Mouse (Mus musculus): Measurements from ENCODE around the gene Nell1. TPM values are rescaled to one million over a fixed set of nuclear protein-coding genes. Genes with fewer than 3 reads are reported as not detected.

Gene Nell1
- polyA plus RNA-seq, 1 experiment from 2014 or later, result 0.61 TPM

- H3K4me1 ChIP-seq (ENCODE audit: control insufficient read depth in 2 of 2, insufficient read depth in 2 of 2, low read length in 2 of 2), result no peaks in the 10 kb centered on the region; a peak in 1 of 4 replicates
- no peaks in the 10 kb centered on the region for H3K27me3 ChIP-seq (ENCODE audit: control insufficient read depth, insufficient read depth, low read length)
- no peak for ATAC-seq (ENCODE audit: insufficient number of reproducible peaks, insufficient read depth, low FRiP score, low read depth)
- H3K4me2 ChIP-seq (ENCODE audit: low read length), result no peak overlapping the region
- 10% methylated on average over 1 of the region's 1 CpGs for WGBS
- H3K36me3 ChIP-seq (ENCODE audit: control insufficient read depth, insufficient read depth, low read length), result no peaks in the 10 kb centered on the region
- H3K9me3 ChIP-seq (ENCODE audit: control insufficient read depth, low read length), result no peaks in the 10 kb centered on the region
- H3K27ac ChIP-seq (replicated peaks in 1 of 2; ENCODE audit: control insufficient read depth in 1 of 2, insufficient read depth in 1 of 2, low read depth in 2 of 2, low read length in 2 of 2), result no peak overlapping the region
- H3K4me3 ChIP-seq (ENCODE audit: control insufficient read depth in 1 of 2, insufficient read depth in 1 of 2, low read depth in 1 of 2, low read length in 2 of 2), result no peak overlapping the region
- no peak overlapping the region for H3K9ac ChIP-seq (ENCODE audit: low read length)
Measured at GRCm38 (mm10) chr7:50485304-50485703, 510.6 kb downstream of the Nell1 start.

GRCm38 (mm10) chr7:50486884-50487420, 512.3 kb downstream of the Nell1 start:
- Histone ChIP-seq H3K4me2 (ENCODE audit: low read length) (no peak overlapping the region), H3K9ac (ENCODE audit: low read length) (no peak overlapping the region), H3K4me1 (ENCODE audit: control insufficient read depth in 2 of 2, insufficient read depth in 2 of 2, low read length in 2 of 2) (no peaks in the 10 kb centered on the region; a peak in 1 of 4 replicates), H3K9me3 (ENCODE audit: control insufficient read depth, low read length) (no peaks in the 10 kb centered on the region), H3K36me3 (ENCODE audit: control insufficient read depth, insufficient read depth, low read length) (no peaks in the 10 kb centered on the region), H3K27ac (replicated peaks in 1 of 2; ENCODE audit: control insufficient read depth in 1 of 2, insufficient read depth in 1 of 2, low read depth in 2 of 2, low read length in 2 of 2) (no peak overlapping the region), H3K4me3 (ENCODE audit: control insufficient read depth in 1 of 2, insufficient read depth in 1 of 2, low read depth in 1 of 2, low read length in 2 of 2) (no peak overlapping the region), H3K27me3 (ENCODE audit: control insufficient read depth, insufficient read depth, low read length) (no peaks in the 10 kb centered on the region)
- 73% methylated on average over 4 of the region's 4 CpGs for WGBS
- ATAC-seq (ENCODE audit: insufficient number of reproducible peaks, insufficient read depth, low FRiP score, low read depth), result no peak

- no peak for ATAC-seq (ENCODE audit: insufficient number of reproducible peaks, insufficient read depth, low FRiP score, low read depth)
- 76% methylated on average over 4 of the region's 4 CpGs for WGBS
Measured at GRCm38 (mm10) chr7:50501562-50501961, 526.9 kb downstream of the Nell1 start.

GRCm38 (mm10) chr7:50507047-50507446, 532.4 kb downstream of the Nell1 start:
- no peak overlapping the region for H3K27ac ChIP-seq (replicated peaks in 1 of 2; ENCODE audit: control insufficient read depth in 1 of 2, insufficient read depth in 1 of 2, low read depth in 2 of 2, low read length in 2 of 2)
- no peaks in the 10 kb centered on the region for H3K36me3 ChIP-seq (ENCODE audit: control insufficient read depth, insufficient read depth, low read length)
- H3K9me3 ChIP-seq (ENCODE audit: control insufficient read depth, low read length), result no peaks in the 10 kb centered on the region
- H3K27me3 ChIP-seq (ENCODE audit: control insufficient read depth, insufficient read depth, low read length), result no peaks in the 10 kb centered on the region
- no peak for ATAC-seq (ENCODE audit: insufficient number of reproducible peaks, insufficient read depth, low FRiP score, low read depth)
- H3K4me2 ChIP-seq (ENCODE audit: low read length), result no peak overlapping the region
- H3K4me1 ChIP-seq (ENCODE audit: control insufficient read depth in 2 of 2, insufficient read depth in 2 of 2, low read length in 2 of 2), result no peaks in the 10 kb centered on the region
- no peak overlapping the region for H3K9ac ChIP-seq (ENCODE audit: low read length)
- H3K4me3 ChIP-seq (ENCODE audit: control insufficient read depth in 1 of 2, insufficient read depth in 1 of 2, low read depth in 1 of 2, low read length in 2 of 2), result no peak overlapping the region

More at GRCm38 (mm10) chr7:50501562-50501961, 526.9 kb downstream of the Nell1 start:
- H3K9ac ChIP-seq (ENCODE audit: low read length), result no peak overlapping the region
- H3K4me1 ChIP-seq (ENCODE audit: control insufficient read depth in 2 of 2, insufficient read depth in 2 of 2, low read length in 2 of 2), result no peaks in the 10 kb centered on the region
- H3K4me2 ChIP-seq (ENCODE audit: low read length), result no peak overlapping the region
- no peaks in the 10 kb centered on the region for H3K9me3 ChIP-seq (ENCODE audit: control insufficient read depth, low read length)
- H3K27me3 ChIP-seq (ENCODE audit: control insufficient read depth, insufficient read depth, low read length), result no peaks in the 10 kb centered on the region
- H3K27ac ChIP-seq (replicated peaks in 1 of 2; ENCODE audit: control insufficient read depth in 1 of 2, insufficient read depth in 1 of 2, low read depth in 2 of 2, low read length in 2 of 2), result no peak overlapping the region
- H3K4me3 ChIP-seq (ENCODE audit: control insufficient read depth in 1 of 2, insufficient read depth in 1 of 2, low read depth in 1 of 2, low read length in 2 of 2), result no peak overlapping the region
- no peaks in the 10 kb centered on the region for H3K36me3 ChIP-seq (ENCODE audit: control insufficient read depth, insufficient read depth, low read length)

- no peak for ATAC-seq (ENCODE audit: insufficient number of reproducible peaks, insufficient read depth, low FRiP score, low read depth)
- no peaks in the 10 kb centered on the region for H3K36me3 ChIP-seq (ENCODE audit: control insufficient read depth, insufficient read depth, low read length)
- WGBS, result 83% methylated on average over 3 of the region's 3 CpGs
- H3K4me3 ChIP-seq (ENCODE audit: control insufficient read depth in 1 of 2, insufficient read depth in 1 of 2, low read depth in 1 of 2, low read length in 2 of 2), result no peak overlapping the region
- no peak overlapping the region for H3K9ac ChIP-seq (ENCODE audit: low read length)
- H3K4me1 ChIP-seq (ENCODE audit: control insufficient read depth in 2 of 2, insufficient read depth in 2 of 2, low read length in 2 of 2), result no peaks in the 10 kb centered on the region
- H3K9me3 ChIP-seq (ENCODE audit: control insufficient read depth, low read length), result no peaks in the 10 kb centered on the region
- H3K4me2 ChIP-seq (ENCODE audit: low read length), result no peak overlapping the region
- H3K27ac ChIP-seq (replicated peaks in 1 of 2; ENCODE audit: control insufficient read depth in 1 of 2, insufficient read depth in 1 of 2, low read depth in 2 of 2, low read length in 2 of 2), result no peak overlapping the region
- no peaks in the 10 kb centered on the region for H3K27me3 ChIP-seq (ENCODE audit: control insufficient read depth, insufficient read depth, low read length)
Measured at GRCm38 (mm10) chr7:50514830-50515229, 540.2 kb downstream of the Nell1 start.

- WGBS, result 81% methylated on average over 3 of the region's 3 CpGs
- no peak overlapping the region for H3K4me3 ChIP-seq (ENCODE audit: control insufficient read depth in 1 of 2, insufficient read depth in 1 of 2, low read depth in 1 of 2, low read length in 2 of 2)
- no peak overlapping the region for H3K27ac ChIP-seq (replicated peaks in 1 of 2; ENCODE audit: control insufficient read depth in 1 of 2, insufficient read depth in 1 of 2, low read depth in 2 of 2, low read length in 2 of 2)
- no peaks in the 10 kb centered on the region for H3K27me3 ChIP-seq (ENCODE audit: control insufficient read depth, insufficient read depth, low read length)
- H3K4me2 ChIP-seq (ENCODE audit: low read length), result no peak overlapping the region
- no peaks in the 10 kb centered on the region for H3K4me1 ChIP-seq (ENCODE audit: control insufficient read depth in 2 of 2, insufficient read depth in 2 of 2, low read length in 2 of 2)
- H3K9ac ChIP-seq (ENCODE audit: low read length), result no peak overlapping the region
- ATAC-seq (ENCODE audit: insufficient number of reproducible peaks, insufficient read depth, low FRiP score, low read depth), result no peak
- no peaks in the 10 kb centered on the region for H3K9me3 ChIP-seq (ENCODE audit: control insufficient read depth, low read length)
- no peaks in the 10 kb centered on the region for H3K36me3 ChIP-seq (ENCODE audit: control insufficient read depth, insufficient read depth, low read length)
Measured at GRCm38 (mm10) chr7:50516681-50517080, 542.0 kb downstream of the Nell1 start.

- ATAC-seq (ENCODE audit: insufficient number of reproducible peaks, insufficient read depth, low FRiP score, low read depth), result no peak
- no peak overlapping the region for H3K9ac ChIP-seq (ENCODE audit: low read length)
- H3K4me1 ChIP-seq (ENCODE audit: control insufficient read depth in 2 of 2, insufficient read depth in 2 of 2, low read length in 2 of 2), result no peaks in the 10 kb centered on the region
- H3K27me3 ChIP-seq (ENCODE audit: control insufficient read depth, insufficient read depth, low read length), result no peaks in the 10 kb centered on the region
- H3K4me3 ChIP-seq (ENCODE audit: control insufficient read depth in 1 of 2, insufficient read depth in 1 of 2, low read depth in 1 of 2, low read length in 2 of 2), result no peak overlapping the region
- no peaks in the 10 kb centered on the region for H3K36me3 ChIP-seq (ENCODE audit: control insufficient read depth, insufficient read depth, low read length)
- H3K9me3 ChIP-seq (ENCODE audit: control insufficient read depth, low read length), result no peaks in the 10 kb centered on the region
- no peak overlapping the region for H3K4me2 ChIP-seq (ENCODE audit: low read length)
- no peak overlapping the region for H3K27ac ChIP-seq (replicated peaks in 1 of 2; ENCODE audit: control insufficient read depth in 1 of 2, insufficient read depth in 1 of 2, low read depth in 2 of 2, low read length in 2 of 2)
- WGBS, result 56% methylated on average over 5 of the region's 5 CpGs
Measured at GRCm38 (mm10) chr7:50543373-50543772, 568.7 kb downstream of the Nell1 start.

GRCm38 (mm10) chr7:50549572-50549971, 574.9 kb downstream of the Nell1 start:
- Histone ChIP-seq H3K36me3 (ENCODE audit: control insufficient read depth, insufficient read depth, low read length) (no peaks in the 10 kb centered on the region), H3K9me3 (ENCODE audit: control insufficient read depth, low read length) (no peaks in the 10 kb centered on the region), H3K27ac (replicated peaks in 1 of 2; ENCODE audit: control insufficient read depth in 1 of 2, insufficient read depth in 1 of 2, low read depth in 2 of 2, low read length in 2 of 2) (no peak overlapping the region), H3K27me3 (ENCODE audit: control insufficient read depth, insufficient read depth, low read length) (no peaks in the 10 kb centered on the region), H3K4me2 (ENCODE audit: low read length) (no peak overlapping the region), H3K9ac (ENCODE audit: low read length) (no peak overlapping the region), H3K4me3 (ENCODE audit: control insufficient read depth in 1 of 2, insufficient read depth in 1 of 2, low read depth in 1 of 2, low read length in 2 of 2) (no peak overlapping the region), H3K4me1 (ENCODE audit: control insufficient read depth in 2 of 2, insufficient read depth in 2 of 2, low read length in 2 of 2) (no peaks in the 10 kb centered on the region)
- ATAC-seq (ENCODE audit: insufficient number of reproducible peaks, insufficient read depth, low FRiP score, low read depth), result no peak
- WGBS, result 62% methylated on average over 3 of the region's 3 CpGs

All from heart, embryonic 14.5 days (tissue).